Mouse (Mus musculus) ovary, postnatal 36 days (tissue): ENCODE measurements at regions not wholly inside any gene's neighbourhood (a gene's known extent, or its start where the extent isn't known, plus 50 kb on each side); places are given as distances from the start of the nearest gene placed in this dataset.
"Not testable (repeated sequence)": the region's sequence is repeated elsewhere in the genome, so short reads cannot be mapped to it uniquely, and the experiment has no call there.

Experiments
- DNase-seq: peaks from one replicate; pipeline ENCODE4 v3.0.0; 2022; ENCODE audit warnings: low spot score, mixed read lengths

DNA sequence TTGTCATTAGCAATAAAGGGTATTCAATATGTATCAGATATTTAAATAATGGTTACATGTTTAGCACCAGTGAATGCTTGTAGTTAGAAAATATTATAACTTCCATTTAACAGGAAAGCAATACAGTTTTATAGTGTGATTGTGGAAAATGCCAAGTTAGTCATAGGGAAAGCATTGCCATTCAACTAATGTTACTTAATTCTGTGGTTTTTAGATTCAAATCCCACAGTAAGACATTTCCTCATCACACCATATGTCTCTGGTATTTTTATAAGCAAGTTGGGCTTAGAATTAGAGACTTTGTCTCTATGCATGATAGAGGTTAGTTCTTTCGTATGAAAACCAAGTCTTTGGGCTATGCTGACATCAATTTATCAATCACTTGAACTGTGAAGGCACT lies 133.0 kb downstream of the Prr30 start:
- DNase-seq = no peak

DNA sequence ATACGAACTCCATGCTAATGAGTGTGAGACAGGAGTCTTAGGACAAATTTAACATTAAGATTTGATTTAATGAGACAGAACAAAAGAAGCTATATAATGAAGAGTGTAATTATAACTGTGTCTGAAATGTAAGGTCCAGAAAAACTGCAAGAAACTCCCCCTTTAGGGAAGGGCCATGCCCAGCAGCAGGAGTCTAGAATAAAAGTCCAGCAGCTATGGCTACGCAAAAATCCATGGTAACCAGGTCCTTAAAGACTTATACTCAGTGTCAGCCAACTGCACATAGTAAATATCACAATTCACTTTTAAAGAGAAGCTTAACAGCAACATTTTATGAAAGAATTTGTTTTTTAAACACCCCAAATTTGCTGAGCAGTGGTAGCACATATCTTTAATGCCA lies 143.3 kb downstream of the Prr30 start:
- no peak for DNase-seq

DNA sequence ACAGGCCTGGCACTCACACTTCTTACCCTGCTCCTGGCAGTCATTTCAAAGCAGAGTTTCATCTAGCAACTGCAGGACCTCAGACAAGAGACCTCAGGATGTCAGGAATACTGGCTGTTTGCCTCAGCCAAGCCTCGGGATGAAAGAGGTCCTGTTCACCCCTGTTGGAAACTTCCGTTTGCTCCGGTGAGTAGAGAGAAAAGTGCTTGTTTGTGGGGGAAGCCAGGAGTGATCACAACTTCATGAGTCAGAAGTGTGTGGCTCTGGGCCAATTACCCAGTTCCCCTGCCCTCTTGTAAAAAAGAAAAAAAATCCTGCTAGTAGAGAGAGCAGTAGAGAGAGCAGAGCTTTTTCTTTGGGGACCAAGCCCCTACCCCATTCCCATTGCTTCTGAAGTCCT lies 144.2 kb downstream of the Prr30 start:
- no peak for DNase-seq

DNA sequence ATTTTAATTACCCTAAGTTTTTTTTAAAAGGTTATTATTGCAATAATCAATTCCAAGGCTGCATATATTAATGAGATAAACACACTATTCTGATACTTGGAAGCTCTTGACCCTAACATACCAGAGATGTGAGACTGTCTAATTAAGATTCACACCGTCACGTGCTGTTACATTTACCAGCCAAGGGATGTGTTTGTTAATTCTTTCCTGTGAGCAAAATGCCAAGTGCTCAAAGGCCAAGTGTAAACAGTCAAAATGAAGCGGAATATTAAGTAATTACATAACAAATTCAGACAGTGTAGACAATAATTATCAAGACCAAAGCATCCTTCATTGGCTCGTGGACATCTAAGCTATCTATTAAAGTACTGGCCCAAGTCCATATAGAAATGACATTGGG lies 145.3 kb downstream of the Prr30 start:
- DNase-seq = no peak

DNA sequence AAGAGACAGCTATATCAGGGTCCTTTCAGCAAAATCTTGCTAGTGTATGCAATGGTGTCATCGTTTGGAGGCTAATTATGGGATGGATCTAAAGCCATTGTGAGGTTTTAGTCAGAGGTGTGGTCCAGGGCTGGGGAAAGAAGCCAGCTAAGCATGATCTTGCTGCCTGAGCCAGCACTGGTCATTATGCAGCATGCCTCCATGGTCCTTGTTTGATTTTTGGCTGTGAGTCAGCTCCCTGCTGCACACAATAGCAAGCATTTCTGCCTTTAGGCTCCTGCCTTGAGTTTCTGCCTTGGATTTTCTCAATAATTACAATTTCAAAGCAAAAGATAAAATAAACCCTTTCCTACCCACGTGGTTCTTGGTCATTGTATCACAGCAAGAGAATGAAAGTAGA lies 147.4 kb downstream of the Prr30 start:
- no peak for DNase-seq

DNA sequence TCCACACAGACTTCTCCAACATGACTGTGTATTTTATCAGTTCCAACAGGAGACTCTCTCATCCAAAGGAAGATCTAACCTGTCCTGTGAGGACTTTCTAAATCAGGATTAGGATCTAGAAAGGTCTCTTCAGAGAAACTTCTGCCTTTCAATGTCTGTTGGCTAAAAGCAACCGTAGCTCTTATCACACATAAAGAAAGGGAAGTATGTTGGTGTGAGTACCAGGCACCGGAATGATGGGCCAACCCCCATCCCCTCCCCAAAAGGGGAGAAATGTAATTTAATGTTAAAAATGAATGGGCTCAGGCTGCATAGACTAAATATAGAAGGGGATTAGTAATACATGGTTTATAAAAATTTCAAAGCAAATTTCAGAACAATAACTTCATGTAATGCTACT lies 149.9 kb downstream of the Prr30 start:
- DNase-seq = no peak

DNA sequence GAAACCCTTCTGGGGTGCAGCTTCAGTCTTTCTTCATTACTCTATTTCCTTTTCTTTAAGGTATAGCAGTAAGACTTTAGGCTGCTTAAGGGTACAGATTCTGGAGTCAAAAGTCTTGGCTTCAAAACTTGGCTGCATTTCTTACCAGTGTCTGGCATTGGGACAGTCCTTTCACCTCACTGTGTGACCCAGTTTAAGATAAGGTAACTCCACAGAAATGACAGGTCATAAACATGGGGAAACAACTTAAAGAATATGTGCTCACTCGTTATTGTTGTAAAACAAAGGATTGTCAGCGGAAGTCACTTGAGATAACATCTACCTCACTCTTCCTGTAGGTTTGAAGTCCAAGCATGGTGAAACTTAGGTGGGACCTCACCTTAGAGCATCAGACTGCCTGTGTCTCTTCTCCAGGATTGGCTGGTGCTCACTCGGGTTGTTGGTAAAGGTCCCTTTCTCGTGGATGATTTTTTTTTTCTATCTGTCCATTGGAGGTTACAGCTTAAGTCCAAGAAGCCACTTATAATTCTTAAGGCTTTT lies 150.4 kb downstream of the Prr30 start:
- DNase-seq = no peak

DNA sequence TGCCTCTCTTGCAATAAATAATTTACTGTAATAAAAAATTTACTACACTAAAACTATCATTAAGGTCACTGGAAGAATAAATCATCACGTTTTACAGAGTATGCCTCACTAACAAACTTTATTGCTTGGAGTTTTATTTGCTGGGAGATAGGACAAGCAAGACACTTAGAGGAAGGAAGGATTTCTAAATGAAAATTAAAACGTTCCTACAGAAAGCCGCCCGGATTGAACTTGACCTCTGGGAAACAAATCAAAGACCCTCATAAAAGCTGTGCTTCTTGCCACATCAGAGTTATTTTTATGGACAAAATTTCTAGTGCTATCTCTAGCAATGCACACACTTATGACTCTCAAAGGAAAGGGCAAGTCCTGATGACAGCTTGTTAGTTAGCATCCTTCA lies 156.6 kb downstream of the Prr30 start:
- no peak for DNase-seq

DNA sequence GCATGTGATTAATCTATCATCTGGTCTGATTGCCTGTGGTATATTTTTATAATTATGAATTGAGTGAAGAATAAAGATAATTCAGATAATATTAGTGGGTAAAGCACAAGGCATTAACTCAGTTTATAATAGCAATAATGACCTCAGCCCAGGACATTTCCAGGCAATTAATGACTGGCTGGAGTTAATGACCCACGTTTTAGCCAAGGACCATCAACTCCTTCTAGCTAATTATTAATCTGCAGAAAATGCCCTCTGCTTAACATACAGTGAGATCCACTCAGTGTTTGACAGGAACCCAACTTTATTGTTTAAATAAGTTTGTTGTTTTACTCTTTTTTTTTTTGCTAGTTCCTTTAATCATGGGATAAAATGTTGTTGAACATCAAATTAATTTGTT lies 199.1 kb downstream of the Prr30 start:
- no peak for DNase-seq

DNA sequence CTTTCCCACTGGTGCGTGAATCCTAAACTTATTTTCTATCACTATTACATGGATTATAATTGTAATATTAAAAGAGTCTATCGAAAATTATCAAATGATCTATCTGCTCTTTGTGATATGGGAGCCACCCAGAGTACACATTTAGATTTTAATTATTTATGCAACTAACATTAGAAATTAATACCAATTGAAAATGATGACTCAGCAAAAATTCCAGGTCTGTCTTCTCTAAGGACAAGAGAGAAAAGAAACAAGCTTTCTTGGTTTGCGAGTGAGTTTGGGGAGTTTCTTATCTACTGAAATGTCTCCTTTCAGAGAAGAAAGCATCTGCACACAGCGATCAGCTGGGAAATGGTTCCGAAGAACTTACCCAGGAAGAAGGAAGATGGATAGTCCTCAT lies 219.4 kb downstream of the Prr30 start:
- DNase-seq = no peak

DNA sequence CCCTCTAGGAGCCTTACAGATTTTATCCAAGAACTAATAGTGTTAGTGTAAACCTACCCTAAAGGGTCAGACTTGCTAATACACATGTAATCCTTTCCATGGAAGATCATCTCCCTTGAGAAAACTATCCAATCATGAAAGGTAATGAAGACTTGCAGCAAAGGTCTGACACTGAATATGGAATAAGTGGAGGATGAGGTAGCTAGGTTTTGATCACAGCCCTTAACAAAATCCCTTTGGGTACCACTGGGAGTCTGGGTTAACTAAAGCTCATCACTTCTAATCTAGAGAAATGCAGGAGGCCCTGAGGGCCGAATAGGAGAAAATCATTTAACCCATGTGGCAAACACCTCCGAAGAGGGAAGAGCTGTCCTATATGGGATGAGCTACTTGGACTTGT lies 221.6 kb downstream of the Prr30 start:
- DNase-seq = no peak

DNA sequence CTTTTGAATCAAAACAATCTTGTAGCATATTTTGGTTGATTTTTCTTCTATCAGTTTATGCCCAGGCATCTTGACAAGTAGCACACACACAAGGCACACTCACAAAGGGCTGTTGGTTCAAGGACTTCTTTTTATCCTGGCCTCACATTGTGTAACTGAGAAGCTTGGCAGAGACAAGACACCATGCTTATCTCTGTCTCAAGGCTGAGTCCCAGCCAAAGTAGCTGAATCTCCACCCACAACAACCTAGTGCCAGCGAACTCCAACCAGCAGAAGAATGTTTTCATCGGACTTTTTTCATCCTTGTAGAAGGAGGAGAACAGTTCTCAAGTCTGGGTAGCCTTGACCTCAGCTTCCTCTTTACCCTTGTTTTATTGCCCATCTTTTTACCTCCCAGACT lies 229.2 kb downstream of the Prr30 start:
- peak; percentile 45 for DNase-seq

DNA sequence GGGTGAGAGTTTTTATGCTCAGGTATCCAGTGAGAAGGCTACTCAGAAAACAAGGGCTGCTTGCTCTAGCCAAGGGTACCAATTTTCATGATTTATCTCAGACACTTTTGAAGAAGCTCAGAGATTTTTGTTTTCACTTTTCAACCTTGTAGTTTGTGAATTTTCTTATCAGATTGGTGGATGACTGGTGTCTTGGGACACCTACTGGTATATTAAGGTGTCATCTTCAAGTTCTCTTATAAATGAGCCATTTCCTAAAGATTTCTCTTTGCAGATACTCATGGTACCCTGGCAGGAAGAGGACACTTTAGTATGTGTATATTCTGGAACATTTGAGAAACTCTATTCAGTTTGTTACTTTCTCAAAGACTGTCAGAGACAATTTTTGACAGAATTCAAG lies 239.9 kb downstream of the Prr30 start:
- no peak for DNase-seq

DNA sequence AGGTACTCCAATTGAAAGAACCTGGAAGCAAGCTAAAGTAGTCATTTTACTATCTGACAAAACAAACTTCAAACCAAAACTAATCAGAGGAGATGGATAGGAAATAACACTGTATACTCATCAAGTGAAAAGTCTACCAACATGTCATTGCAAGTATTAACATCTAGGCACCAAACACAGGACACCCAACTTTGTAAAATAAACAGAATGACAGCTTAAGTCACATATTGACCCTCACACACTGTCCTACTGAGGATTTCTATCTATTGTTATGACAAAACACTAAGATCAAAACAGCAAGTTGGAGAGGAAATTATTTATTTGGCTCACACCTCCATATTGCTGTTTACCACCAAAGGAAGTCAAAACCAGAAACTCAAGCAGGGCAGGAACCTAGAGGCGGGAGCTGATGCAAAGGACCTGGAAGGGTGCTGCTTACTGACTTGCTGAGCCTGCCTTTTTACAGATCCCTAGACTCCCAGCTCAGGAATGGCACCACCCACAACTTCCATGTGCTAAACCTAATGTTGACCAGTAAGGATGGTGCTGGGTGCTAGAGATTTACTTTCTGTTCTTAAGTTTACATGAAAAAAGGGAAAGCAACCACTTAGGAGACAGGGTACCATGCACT lies 244.2 kb downstream of the Prr30 start:
- no peak for DNase-seq

DNA sequence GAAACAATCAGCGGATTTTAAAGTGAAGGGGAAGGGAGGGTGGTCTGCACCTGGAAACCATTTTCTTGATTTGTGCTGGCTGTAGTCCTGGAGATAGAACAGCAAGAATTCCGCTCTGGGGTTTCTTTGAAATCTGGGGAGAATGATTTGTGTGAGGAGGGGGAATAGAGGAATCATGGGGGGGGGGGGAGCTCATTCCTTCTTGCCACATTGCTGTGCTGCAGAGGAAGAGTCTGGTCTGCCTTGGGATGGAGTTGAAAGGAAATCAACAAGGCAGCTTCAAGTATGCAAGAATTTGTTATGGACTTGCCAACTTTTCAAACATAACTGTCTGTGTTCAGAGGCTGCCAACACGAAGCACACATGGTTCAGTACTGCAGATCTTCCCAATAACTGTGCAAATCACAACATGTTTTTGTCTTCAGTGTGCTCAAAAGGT lies 249.4 kb downstream of the Prr30 start:
- no peak for DNase-seq

DNA sequence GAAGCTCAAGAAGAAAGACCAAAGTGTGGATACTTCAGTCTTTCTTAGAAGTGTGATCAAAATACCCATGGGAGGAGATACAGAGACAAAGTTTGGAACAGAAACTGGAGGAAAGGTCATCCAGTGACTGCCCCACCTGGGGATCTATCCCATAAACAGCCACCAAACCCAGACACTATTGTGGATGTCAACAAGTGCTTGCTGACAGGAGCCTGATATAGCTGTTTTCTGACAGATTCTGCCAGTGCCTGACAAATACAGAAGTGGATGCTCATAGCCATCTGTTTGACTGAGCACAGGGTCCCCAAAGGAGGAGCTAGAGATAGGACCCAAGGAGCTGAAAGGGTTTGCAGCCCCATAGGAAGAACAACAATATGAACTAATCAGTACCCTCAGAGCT lies 252.5 kb downstream of the Prr30 start:
- DNase-seq = not testable (repeated sequence)

DNA sequence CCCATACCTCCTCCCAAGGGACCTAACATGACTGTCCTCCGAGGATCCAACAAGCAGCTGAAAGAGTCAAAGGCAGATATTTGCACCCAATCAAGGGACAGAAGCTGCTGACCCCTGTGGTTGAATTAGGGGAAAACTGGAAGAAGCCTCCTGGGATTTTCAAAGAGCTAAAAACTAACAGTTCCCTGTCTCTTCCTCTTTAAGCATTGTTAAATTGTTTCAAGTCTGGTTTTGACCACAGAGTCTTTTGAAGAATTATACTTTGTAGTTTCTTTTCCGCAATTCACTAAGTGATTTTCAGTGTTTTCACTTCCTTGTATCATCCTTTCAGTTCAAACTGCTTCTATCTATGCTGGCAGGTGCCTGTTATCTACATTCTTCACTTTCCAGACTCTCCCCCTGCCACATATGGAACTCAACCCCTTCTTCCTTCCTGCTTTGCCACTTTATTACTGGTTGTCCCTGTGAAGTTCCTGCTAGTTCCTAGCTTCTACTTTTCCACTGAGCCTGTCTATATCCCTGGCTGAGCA lies 262.7 kb downstream of the Prr30 start:
- no peak for DNase-seq

DNA sequence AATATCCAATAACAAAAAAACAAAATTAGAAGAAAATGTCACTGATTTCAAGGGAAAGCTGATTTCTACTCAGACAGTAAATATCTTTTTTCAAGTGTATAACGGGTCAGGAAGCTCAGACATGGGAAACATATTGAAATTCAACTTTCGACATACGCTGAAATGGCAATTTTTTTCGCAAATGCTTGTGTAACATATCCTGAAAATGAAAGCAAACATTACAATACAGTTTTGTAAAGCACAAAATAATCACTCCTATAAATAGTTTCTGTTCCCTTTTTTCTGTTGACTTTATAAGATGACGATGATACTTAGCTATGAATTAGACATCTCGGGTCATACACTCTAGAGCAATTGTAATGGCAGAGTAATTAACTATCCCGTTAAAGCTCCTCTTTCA lies 265.6 kb downstream of the Prr30 start:
- no peak for DNase-seq

DNA sequence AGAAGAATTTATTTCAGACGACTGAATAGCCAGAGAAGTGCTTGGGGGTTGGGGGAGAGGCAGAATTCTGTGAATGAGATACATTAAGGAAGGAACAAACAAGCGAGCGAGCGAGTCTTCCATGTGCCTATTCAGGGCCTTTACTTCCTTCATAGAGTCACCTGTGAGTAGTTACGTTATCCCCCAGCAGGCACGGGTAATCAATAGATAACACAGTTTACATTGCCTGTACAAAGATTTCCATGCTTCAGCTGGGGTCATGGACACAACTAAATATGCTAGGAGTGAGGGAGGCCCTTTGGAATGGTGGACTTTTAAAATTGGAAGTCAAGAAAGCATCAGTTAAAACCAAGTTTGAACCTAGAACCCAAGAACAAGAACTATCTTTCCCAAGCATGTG lies 275.2 kb downstream of the Prr30 start:
- DNase-seq = no peak

DNA sequence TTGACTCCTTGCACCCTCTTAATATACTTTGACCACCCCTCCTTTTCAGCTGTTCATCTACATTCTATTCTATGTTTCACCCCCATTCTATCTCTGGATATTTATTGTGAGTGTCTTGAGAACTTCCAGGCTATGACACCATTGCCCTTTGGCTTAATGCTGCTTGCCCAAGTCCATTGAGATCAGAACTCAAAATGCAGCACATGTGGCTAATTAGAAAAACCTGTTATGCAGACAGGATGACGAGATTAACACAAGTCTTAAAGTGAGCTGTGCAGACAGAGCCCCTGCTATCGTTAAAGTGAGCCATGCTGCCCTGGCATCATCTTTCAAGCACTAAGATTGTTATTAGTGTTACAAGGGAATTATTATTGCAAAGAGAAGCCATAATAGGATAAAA lies 299.9 kb downstream of the Prr30 start:
- no peak for DNase-seq

DNA sequence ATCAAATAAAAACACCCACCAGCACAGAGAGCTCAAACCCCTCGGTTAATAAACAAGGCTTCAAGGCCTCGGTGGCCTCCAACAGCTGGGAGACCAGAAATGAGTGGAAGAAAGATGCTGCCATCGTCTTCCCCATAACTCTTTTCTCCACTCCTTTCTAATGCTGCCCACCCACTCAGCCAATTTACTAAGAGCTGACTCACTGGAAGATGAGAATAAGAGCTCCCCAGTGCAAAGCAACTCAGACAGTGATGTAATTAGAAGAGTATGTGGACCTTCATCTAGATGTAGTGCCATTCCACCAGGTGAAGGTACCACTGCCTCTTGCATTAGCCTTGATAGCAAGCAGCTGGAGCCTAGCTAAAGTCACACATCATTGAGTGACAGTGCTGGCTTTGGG lies 301.1 kb downstream of the Prr30 start:
- DNase-seq = no peak

DNA sequence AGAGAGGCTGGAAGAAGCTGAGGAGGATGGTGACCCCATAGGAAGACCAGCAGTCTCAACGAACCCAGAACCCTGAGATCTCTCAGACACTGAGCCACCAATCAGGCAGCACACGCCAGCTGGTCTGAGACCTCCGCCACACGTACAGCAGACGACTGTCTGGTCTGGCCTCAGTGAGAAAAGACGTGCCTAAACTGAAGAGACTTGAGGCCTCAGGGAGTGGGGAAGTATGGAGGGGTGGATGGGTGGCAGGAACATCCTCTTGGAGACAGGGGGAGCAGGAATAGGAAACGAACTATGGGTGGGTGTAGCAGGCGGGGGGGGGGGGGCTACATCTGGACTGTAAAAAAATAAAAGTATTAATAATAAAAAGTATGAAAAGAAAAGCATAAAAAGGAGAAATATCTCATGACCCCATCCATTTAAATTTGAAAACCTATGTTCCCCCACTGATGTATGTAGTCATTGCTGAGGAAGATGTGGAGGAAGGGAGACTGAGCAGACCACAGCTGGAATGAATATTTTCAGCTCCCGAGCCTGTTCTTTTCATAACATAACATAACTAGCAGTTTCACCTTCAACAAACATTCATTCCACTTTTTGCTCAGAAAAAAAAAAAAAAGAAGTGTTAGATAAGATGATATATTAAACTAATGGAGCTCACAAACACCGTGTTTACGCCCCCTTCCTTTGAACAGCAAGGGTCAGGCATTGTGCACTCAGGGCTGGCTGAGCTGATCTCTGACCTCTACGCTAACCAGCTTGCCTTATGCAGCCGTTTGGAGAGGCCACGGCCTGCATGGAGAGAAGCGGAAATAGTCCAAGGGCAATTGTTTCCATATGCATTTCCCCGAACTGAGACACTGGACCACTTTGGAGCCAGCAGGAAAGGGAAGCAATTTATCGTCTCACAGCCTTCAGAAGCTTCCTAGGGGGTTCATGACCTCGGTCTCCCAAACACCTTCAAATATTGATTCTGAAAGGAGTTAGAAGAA lies 310.7 kb downstream of the Prr30 start:
- DNase-seq = no peak

DNA sequence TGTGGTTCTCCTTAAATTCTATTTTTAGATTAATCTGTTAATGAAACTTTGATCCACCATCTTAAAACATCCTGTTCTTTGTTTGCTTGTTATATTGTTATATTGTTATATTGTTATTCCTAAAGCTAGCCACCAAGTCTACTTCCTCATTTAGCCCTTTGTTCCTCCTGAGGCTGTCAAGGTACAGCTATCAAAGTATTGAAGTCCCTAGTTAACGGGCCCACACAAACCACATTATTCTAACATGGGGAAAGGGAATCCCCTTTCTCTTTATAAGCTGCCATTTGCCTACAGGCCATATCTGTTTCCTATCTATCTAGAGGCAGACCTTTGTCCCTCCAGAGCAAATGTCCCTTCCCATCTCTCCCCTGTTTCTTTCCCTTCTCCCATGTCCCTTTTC lies 317.0 kb downstream of the Prr30 start:
- no peak for DNase-seq
